Mouse (Mus musculus): ENCODE measurements around the gene Ifngr1. TPM values are rescaled to one million over a fixed set of nuclear protein-coding genes. Genes with fewer than 3 reads are reported as not detected.
"Not testable (repeated sequence)": the region's sequence is repeated elsewhere in the genome, so short reads cannot be mapped to it uniquely, and the experiment has no call there.

Ifngr1 gene
- polyA plus RNA-seq, 1 experiment = 12.3 TPM

- TF ChIP-seq POLR2A (IDR thresholded peaks at IDR 0.05; ENCODE audit: borderline replicate concordance, extremely low read depth, insufficient read depth, insufficient read length, poor library complexity, severe bottlenecking) (no peak), CTCF (IDR thresholded peaks at IDR 0.05; ENCODE audit: borderline replicate concordance, extremely low read depth, insufficient read depth, insufficient read length) (no peak)
- no peak for DNase-seq (ENCODE audit: low read depth)
Measured at GRCm38 (mm10) chr10:19591286-19591640, 486 bp upstream of the Ifngr1 start.

GRCm38 (mm10) chr10:19592556-19592955 is 807 bp downstream of the Ifngr1 start:
- TF ChIP-seq CTCF (IDR thresholded peaks at IDR 0.05; ENCODE audit: borderline replicate concordance, extremely low read depth, insufficient read depth, insufficient read length) (no peak), POLR2A (IDR thresholded peaks at IDR 0.05; ENCODE audit: borderline replicate concordance, extremely low read depth, insufficient read depth, insufficient read length, poor library complexity, severe bottlenecking) (no peak)
- DNase-seq (ENCODE audit: low read depth) = peak; percentile 13

- TF ChIP-seq CTCF (IDR thresholded peaks at IDR 0.05; ENCODE audit: borderline replicate concordance, extremely low read depth, insufficient read depth, insufficient read length) = no peak
- no peak for TF ChIP-seq POLR2A (IDR thresholded peaks at IDR 0.05; ENCODE audit: borderline replicate concordance, extremely low read depth, insufficient read depth, insufficient read length, poor library complexity, severe bottlenecking)
- DNase-seq (ENCODE audit: low read depth) = no peak
Measured at GRCm38 (mm10) chr10:19593296-19593695, 1.5 kb downstream of the Ifngr1 start.

GRCm38 (mm10) chr10:19594201-19594905 is 2.6 kb downstream of the Ifngr1 start:
- TF ChIP-seq POLR2A (IDR thresholded peaks at IDR 0.05; ENCODE audit: borderline replicate concordance, extremely low read depth, insufficient read depth, insufficient read length, poor library complexity, severe bottlenecking) = no peak
- no peak for TF ChIP-seq CTCF (IDR thresholded peaks at IDR 0.05; ENCODE audit: borderline replicate concordance, extremely low read depth, insufficient read depth, insufficient read length)
- DNase-seq (ENCODE audit: low read depth) = no peak

- no peak for DNase-seq (ENCODE audit: low read depth)
- no peak for TF ChIP-seq POLR2A (IDR thresholded peaks at IDR 0.05; ENCODE audit: borderline replicate concordance, extremely low read depth, insufficient read depth, insufficient read length, poor library complexity, severe bottlenecking)
Measured at GRCm38 (mm10) chr10:19596866-19597265, 5.1 kb downstream of the Ifngr1 start.

- DNase-seq (ENCODE audit: low read depth) = no peak
- TF ChIP-seq CTCF (IDR thresholded peaks at IDR 0.05; ENCODE audit: borderline replicate concordance, extremely low read depth, insufficient read depth, insufficient read length) = no peak
- TF ChIP-seq POLR2A (IDR thresholded peaks at IDR 0.05; ENCODE audit: borderline replicate concordance, extremely low read depth, insufficient read depth, insufficient read length, poor library complexity, severe bottlenecking) = no peak
Measured at GRCm38 (mm10) chr10:19598091-19598490, 6.3 kb downstream of the Ifngr1 start.

GRCm38 (mm10) chr10:19599331-19600092 is 7.8 kb downstream of the Ifngr1 start:
- peak; percentile 51 for DNase-seq (ENCODE audit: low read depth)
- no peak for TF ChIP-seq POLR2A (IDR thresholded peaks at IDR 0.05; ENCODE audit: borderline replicate concordance, extremely low read depth, insufficient read depth, insufficient read length, poor library complexity, severe bottlenecking)
- TF ChIP-seq CTCF (IDR thresholded peaks at IDR 0.05; ENCODE audit: borderline replicate concordance, extremely low read depth, insufficient read depth, insufficient read length) = no peak

- peak; percentile 55 for DNase-seq (ENCODE audit: low read depth)
- no peak for TF ChIP-seq POLR2A (IDR thresholded peaks at IDR 0.05; ENCODE audit: borderline replicate concordance, extremely low read depth, insufficient read depth, insufficient read length, poor library complexity, severe bottlenecking)
- no peak for TF ChIP-seq CTCF (IDR thresholded peaks at IDR 0.05; ENCODE audit: borderline replicate concordance, extremely low read depth, insufficient read depth, insufficient read length)
Measured at GRCm38 (mm10) chr10:19600093-19600420, 8.3 kb downstream of the Ifngr1 start.

- peak; percentile 18; the same call in 1 of the 2 replicates for TF ChIP-seq CTCF (IDR thresholded peaks at IDR 0.05; ENCODE audit: borderline replicate concordance, extremely low read depth, insufficient read depth, insufficient read length)
- DNase-seq (ENCODE audit: low read depth) = not testable (repeated sequence)
Measured at GRCm38 (mm10) chr10:19601502-19601901, 9.8 kb downstream of the Ifngr1 start.

- no peak for DNase-seq (ENCODE audit: low read depth)
Measured at GRCm38 (mm10) chr10:19603231-19603630, 11.5 kb downstream of the Ifngr1 start.

GRCm38 (mm10) chr10:19609125-19609524 is 17.4 kb downstream of the Ifngr1 start:
- no peak for TF ChIP-seq POLR2A (IDR thresholded peaks at IDR 0.05; ENCODE audit: borderline replicate concordance, extremely low read depth, insufficient read depth, insufficient read length, poor library complexity, severe bottlenecking)
- no peak for TF ChIP-seq CTCF (IDR thresholded peaks at IDR 0.05; ENCODE audit: borderline replicate concordance, extremely low read depth, insufficient read depth, insufficient read length)
- peak; percentile 30 for DNase-seq (ENCODE audit: low read depth)

More at GRCm38 (mm10) chr10:19603231-19603630, 11.5 kb downstream of the Ifngr1 start:
- no peak for TF ChIP-seq CTCF (IDR thresholded peaks at IDR 0.05; ENCODE audit: borderline replicate concordance, extremely low read depth, insufficient read depth, insufficient read length)
- TF ChIP-seq POLR2A (IDR thresholded peaks at IDR 0.05; ENCODE audit: borderline replicate concordance, extremely low read depth, insufficient read depth, insufficient read length, poor library complexity, severe bottlenecking) = no peak

- no peak for TF ChIP-seq CTCF (IDR thresholded peaks at IDR 0.05; ENCODE audit: borderline replicate concordance, extremely low read depth, insufficient read depth, insufficient read length)
- no peak for TF ChIP-seq POLR2A (IDR thresholded peaks at IDR 0.05; ENCODE audit: borderline replicate concordance, extremely low read depth, insufficient read depth, insufficient read length, poor library complexity, severe bottlenecking)
- DNase-seq (ENCODE audit: low read depth) = no peak
Measured at GRCm38 (mm10) chr10:19611616-19612015, 19.9 kb downstream of the Ifngr1 start.
